Mouse (Mus musculus) C2C12 (cell line): ENCODE results near the gene Zfp334.

ENCODE experiments used
- CEBPB ChIP-seq: IDR thresholded peaks from one replicate; pipeline ENCODE4 v1.6.1; 2011; ENCODE audit warnings: low read depth, mild to moderate bottlenecking, control low read depth, moderate library complexity
- CTCF ChIP-seq: IDR thresholded peaks from one replicate; pipeline ENCODE4 v1.5.1; 2011; ENCODE audit not compliant: control insufficient read depth, insufficient read depth, insufficient read length
- FOSL1 ChIP-seq: IDR thresholded peaks from one replicate; pipeline ENCODE4 v1.8.0; 2011; ENCODE audit warnings: mild to moderate bottlenecking, low read length; ENCODE audit not compliant: poor library complexity, insufficient read depth, severe bottlenecking
- MAX ChIP-seq: IDR thresholded peaks from one replicate; pipeline ENCODE4 v1.6.1; 2011; ENCODE audit warnings: mild to moderate bottlenecking, control low read depth
- MYOD1 ChIP-seq: IDR thresholded peaks from one replicate; pipeline ENCODE4 v1.6.1; 2011; ENCODE audit warnings: low read depth; ENCODE audit not compliant: control insufficient read depth, insufficient read length
- MYOG ChIP-seq: IDR thresholded peaks from one replicate; pipeline ENCODE4 v1.6.1; 2011; ENCODE audit not compliant: control insufficient read depth, insufficient read length; ENCODE audit errors: extremely low read depth
- USF1 ChIP-seq: IDR thresholded peaks from one replicate; pipeline ENCODE4 v1.6.1; 2011; ENCODE audit warnings: low read depth, mild to moderate bottlenecking, control low read depth, moderate library complexity

GRCm38 (mm10) chr2:165375478-165375877, 12.6 kb downstream of the Zfp334 start:
- no peak for TF ChIP-seq CTCF
- no peak for TF ChIP-seq MYOD1
- no peak for TF ChIP-seq MAX
- TF ChIP-seq CEBPB = no peak
- no peak for TF ChIP-seq MYOG
- TF ChIP-seq USF1 = no peak
- no peak for TF ChIP-seq FOSL1
